Mouse (Mus musculus): ENCODE results near the gene Cavin3.

- no peak for TF ChIP-seq CTCF (IDR thresholded peaks at IDR 0.05; ENCODE audit: low read depth)
- no peak for TF ChIP-seq EP300 (IDR thresholded peaks at IDR 0.05; ENCODE audit: low read depth)
These were observed 6.6 kb downstream of the Cavin3 start for GRCm38 (mm10) chr7:105475396-105475949.
